Mouse (Mus musculus): ENCODE data around the gene Tut4. TPM values are rescaled to one million over a fixed set of nuclear protein-coding genes. Genes with fewer than 3 reads are reported as not detected.
A peak's percentile ranks its signal among the peaks of the same experiment; 100 is the strongest.

Tut4 gene
- polyA plus RNA-seq, 1 experiment from 2014 or later = 34.7 TPM

DNA sequence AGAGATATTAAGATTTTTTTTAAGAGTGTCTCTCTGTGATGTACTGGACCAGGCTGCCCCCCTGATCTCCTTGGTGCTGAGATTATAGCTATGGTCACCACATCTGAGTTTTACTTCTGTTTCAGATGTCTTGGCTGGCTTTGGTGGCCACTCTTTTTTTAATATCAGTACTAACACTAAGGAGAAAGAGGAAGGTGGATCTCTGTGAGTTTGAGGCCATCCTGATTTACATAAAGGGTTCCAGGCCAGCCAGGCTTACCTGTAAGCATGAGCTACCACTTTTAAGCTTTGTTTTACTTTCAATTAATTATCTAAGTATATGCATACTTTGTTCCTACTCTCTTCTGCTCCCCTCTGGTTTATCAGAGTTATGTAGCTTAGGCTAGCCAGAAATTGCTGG, 23.6 kb downstream of the Tut4 start:
- no peak overlapping the region for H3K4me3 ChIP-seq (ENCODE audit: low read length)
- no peak overlapping the region for H3K9ac ChIP-seq (ENCODE audit: low read depth, low read length)
- H3K27me3 ChIP-seq (replicated peaks; ENCODE audit: control insufficient read depth, insufficient read depth, low read length) = no peaks in the 10 kb centered on the region
- peaks cover 6% of the 10 kb centered on the region; the same call in 1 of the 2 replicates for H3K36me3 ChIP-seq (ENCODE audit: control insufficient read depth, insufficient read depth, low read length)
- H3K4me2 ChIP-seq (ENCODE audit: low read depth, low read length) = no peak overlapping the region
- no peak overlapping the region for H3K27ac ChIP-seq (ENCODE audit: low read length)
- ATAC-seq = no peak
- H3K4me1 ChIP-seq (ENCODE audit: control insufficient read depth, insufficient read depth, low read length) = no peaks in the 10 kb centered on the region
- no peaks in the 10 kb centered on the region for H3K9me3 ChIP-seq (ENCODE audit: control insufficient read depth, low read length)

DNA sequence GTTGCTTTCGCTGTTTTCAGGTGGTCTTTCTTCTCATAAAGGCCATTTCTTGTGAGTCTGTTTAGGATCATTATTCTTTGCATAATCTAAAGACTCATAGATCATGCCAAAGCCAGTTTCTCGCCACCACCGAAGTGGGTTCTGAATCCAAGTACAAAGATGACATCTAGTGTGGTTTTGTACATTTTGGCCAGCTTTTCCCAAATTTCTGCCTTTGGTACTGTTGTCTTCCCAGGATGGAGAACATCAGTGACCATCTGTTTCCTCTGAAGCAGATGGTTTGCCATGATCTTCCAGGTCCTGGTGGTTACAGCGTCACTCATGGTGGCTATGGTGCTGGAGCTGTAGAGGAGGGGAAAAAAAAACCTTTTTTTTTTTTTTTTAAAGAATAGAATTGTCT, 25.0 kb downstream of the Tut4 start:
- Histone ChIP-seq H3K4me3 (ENCODE audit: low read length) (no peak overlapping the region), H3K4me2 (ENCODE audit: low read depth, low read length) (no peak overlapping the region), H3K9ac (ENCODE audit: low read depth, low read length) (no peak overlapping the region), H3K4me1 (ENCODE audit: control insufficient read depth, insufficient read depth, low read length) (no peaks in the 10 kb centered on the region), H3K27me3 (replicated peaks; ENCODE audit: control insufficient read depth, insufficient read depth, low read length) (no peaks in the 10 kb centered on the region), H3K36me3 (ENCODE audit: control insufficient read depth, insufficient read depth, low read length) (peaks cover 6% of the 10 kb centered on the region; the same call in 1 of the 2 replicates), H3K27ac (ENCODE audit: low read length) (no peak overlapping the region), H3K9me3 (ENCODE audit: control insufficient read depth, low read length) (no peaks in the 10 kb centered on the region)
- ATAC-seq = no peak
- WGBS = 91% methylated on average over 4 of the region's 4 CpGs

DNA sequence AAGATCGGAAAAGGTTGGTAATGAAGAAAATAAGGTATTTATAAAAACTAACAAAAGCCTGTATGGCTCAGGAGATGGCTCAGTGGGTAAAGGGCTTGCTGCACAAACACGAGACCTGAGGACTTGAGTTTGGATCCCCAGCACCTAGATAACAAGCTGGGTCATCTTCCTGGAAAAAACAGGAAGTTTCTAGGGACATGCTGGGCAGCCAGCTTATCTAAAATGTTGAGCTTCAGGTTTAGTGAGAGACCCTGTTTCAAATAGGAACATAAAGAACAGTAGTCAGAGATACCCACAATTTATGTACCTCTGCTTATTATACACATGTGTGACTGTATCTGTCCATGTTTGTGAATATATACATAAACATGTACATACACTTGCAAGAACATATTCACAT, 43.8 kb downstream of the Tut4 start:
- Histone ChIP-seq H3K4me1 (ENCODE audit: control insufficient read depth, insufficient read depth, low read length) (no peaks in the 10 kb centered on the region), H3K27me3 (replicated peaks; ENCODE audit: control insufficient read depth, insufficient read depth, low read length) (no peaks in the 10 kb centered on the region), H3K4me2 (ENCODE audit: low read depth, low read length) (no peak overlapping the region), H3K9me3 (ENCODE audit: control insufficient read depth, low read length) (no peaks in the 10 kb centered on the region), H3K9ac (ENCODE audit: low read depth, low read length) (no peak overlapping the region), H3K36me3 (ENCODE audit: control insufficient read depth, insufficient read depth, low read length) (peaks cover 6% of the 10 kb centered on the region; the same call in 1 of the 2 replicates), H3K27ac (ENCODE audit: low read length) (no peak overlapping the region), H3K4me3 (ENCODE audit: low read length) (no peak overlapping the region)
- 92% methylated on average over 2 of the region's 2 CpGs for WGBS
- ATAC-seq = no peak

DNA sequence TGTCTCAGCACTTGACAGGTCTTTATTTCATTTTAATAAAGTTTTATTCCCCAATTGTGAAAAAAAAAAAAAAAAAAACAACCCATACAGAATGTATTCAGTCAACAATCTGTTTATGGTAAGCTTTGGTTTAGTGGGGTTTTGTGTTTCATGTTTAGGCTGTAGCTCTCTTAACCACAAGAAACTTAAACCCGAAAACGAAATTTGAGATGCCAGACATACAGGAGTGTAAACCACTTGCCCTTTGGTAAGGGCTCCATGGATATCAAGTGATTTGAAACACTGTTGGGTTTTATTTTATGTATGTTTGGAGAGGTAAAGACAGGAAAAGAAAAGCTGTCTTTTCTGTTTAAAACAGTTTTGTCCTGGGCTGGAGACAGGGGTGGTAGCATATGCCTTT, 80.5 kb downstream of the Tut4 start:
- WGBS = 95% methylated on average over 2 of the region's 2 CpGs
- no peaks in the 10 kb centered on the region for H3K4me1 ChIP-seq (ENCODE audit: control insufficient read depth, insufficient read depth, low read length)
- H3K9ac ChIP-seq (ENCODE audit: low read depth, low read length) = no peak overlapping the region
- no peak overlapping the region for H3K4me2 ChIP-seq (ENCODE audit: low read depth, low read length)
- no peaks in the 10 kb centered on the region for H3K9me3 ChIP-seq (ENCODE audit: control insufficient read depth, low read length)
- H3K4me3 ChIP-seq (ENCODE audit: low read length) = no peak overlapping the region
- no peaks in the 10 kb centered on the region for H3K36me3 ChIP-seq (ENCODE audit: control insufficient read depth, insufficient read depth, low read length)
- no peaks in the 10 kb centered on the region for H3K27me3 ChIP-seq (replicated peaks; ENCODE audit: control insufficient read depth, insufficient read depth, low read length)
- H3K27ac ChIP-seq (ENCODE audit: low read length) = no peak overlapping the region
- ATAC-seq = no peak

DNA sequence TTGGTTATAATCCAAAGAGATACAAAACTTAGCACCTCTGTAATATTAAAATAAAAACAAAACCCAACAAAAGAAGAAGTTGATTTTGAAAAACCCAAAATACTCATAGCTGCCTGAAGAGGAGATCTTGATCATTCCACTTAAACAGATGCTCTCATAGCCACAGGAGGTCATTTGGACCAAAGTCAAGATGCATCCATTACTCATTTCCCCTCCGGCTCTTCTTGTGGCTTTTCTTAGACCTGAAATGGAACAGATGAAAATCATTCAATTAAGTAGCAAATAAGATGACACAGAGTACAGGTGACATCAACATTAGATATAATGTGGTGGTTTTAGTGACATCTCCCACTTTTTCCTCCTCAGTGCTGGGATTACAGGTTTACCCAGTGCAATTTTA, 105.8 kb downstream of the Tut4 start:
- ATAC-seq = no peak
- 69% methylated on average over 1 of the region's 1 CpGs for WGBS
- no peak overlapping the region for H3K9ac ChIP-seq (ENCODE audit: low read depth, low read length)
- no peaks in the 10 kb centered on the region for H3K9me3 ChIP-seq (ENCODE audit: control insufficient read depth, low read length)
- no peak overlapping the region for H3K27ac ChIP-seq (ENCODE audit: low read length)
- H3K36me3 ChIP-seq (ENCODE audit: control insufficient read depth, insufficient read depth, low read length) = peaks cover 13% of the 10 kb centered on the region
- H3K4me1 ChIP-seq (ENCODE audit: control insufficient read depth, insufficient read depth, low read length) = no peaks in the 10 kb centered on the region
- no peak overlapping the region for H3K4me2 ChIP-seq (ENCODE audit: low read depth, low read length)
- no peak overlapping the region for H3K4me3 ChIP-seq (ENCODE audit: low read length)
- H3K27me3 ChIP-seq (replicated peaks; ENCODE audit: control insufficient read depth, insufficient read depth, low read length) = no peaks in the 10 kb centered on the region

DNA sequence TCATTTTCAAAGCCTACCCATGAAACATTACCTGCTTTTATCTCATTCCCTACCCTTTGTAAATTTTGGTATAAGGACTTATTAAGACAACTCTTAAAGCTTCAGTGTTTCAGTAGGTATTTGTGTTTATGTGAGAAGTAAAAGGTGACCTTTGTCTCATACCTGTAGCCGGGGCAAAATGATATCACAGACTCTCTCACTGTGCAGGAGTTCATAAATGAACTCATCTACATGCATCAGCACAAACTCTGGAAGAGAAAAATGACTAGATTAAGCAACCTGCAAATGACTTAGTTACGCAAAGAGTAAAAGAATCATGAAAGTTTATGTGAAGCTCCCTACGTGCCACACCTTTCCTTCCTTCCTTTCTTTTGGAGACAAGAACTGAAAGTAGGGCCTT, 113.4 kb downstream of the Tut4 start:
- 91% methylated on average over 3 of the region's 3 CpGs for WGBS
- no peak for ATAC-seq
- Histone ChIP-seq H3K4me2 (ENCODE audit: low read depth, low read length) (no peak overlapping the region), H3K36me3 (ENCODE audit: control insufficient read depth, insufficient read depth, low read length) (peaks cover 12% of the 10 kb centered on the region), H3K27ac (ENCODE audit: low read length) (no peak overlapping the region), H3K4me3 (ENCODE audit: low read length) (no peak overlapping the region), H3K27me3 (replicated peaks; ENCODE audit: control insufficient read depth, insufficient read depth, low read length) (no peaks in the 10 kb centered on the region), H3K4me1 (ENCODE audit: control insufficient read depth, insufficient read depth, low read length) (peaks cover under 1% of the 10 kb centered on the region; the same call in 1 of the 2 replicates), H3K9ac (ENCODE audit: low read depth, low read length) (no peak overlapping the region), H3K9me3 (ENCODE audit: control insufficient read depth, low read length) (no peaks in the 10 kb centered on the region)

DNA sequence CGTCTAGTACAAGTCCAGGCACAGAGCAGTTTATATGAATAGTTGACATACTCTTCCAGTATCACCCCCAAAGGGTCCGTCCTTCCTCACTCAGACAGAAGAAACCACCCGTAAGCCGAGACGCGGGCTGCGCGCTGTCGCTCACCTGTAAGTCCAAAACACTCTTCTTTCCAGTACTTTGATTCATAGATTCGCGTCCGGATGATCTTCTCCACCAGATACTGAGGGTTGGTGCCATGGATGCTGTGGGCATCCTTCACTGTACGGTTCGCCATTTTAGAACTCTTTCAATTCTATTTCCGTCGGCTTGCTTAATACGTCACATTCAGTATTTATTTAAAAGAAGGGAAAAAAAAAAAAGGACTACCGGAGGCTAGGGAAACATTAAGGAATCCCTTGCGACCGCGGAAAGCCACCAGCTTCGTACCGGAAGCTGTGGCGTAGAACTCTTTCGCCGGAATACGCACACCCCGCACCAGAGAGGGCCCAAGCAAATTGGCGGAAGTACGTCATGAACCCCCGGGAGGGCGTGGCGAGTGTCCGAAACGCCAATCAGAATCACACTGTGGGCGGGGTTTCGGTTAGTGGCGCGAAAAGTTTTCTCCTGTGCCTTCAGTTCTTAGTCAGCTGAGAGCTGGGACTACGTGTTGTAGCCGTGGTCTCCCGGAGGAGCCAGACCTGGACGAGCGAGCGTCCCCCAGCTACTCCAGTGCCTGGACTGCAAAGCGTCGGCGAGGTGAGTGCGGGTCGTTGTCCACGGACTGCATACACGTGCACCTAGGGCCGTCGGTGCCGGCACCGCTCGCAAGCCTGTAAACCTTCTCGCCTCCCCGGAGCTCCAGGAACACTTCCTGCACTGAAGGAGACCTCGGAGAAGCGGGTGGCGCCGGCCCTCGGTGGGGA, 119.9 kb downstream of the Tut4 start, which contains the start of the genes Prpf38a and Orc1:
Prpf38a (minus strand) TSS at position 497 of the 903 bp plus-strand sequence.
Orc1 (plus strand) TSS at position 584 of the 903 bp plus-strand sequence.
- peaks cover 5% of the 10 kb centered on the region for H3K4me1 ChIP-seq (ENCODE audit: control insufficient read depth, insufficient read depth, low read length)
- peak within 1 kb of the TSS; percentile 77 for H3K27ac ChIP-seq (ENCODE audit: low read length)
- peak within 1 kb of the TSS; percentile 70 for H3K9ac ChIP-seq (ENCODE audit: low read depth, low read length)
- H3K27me3 ChIP-seq (replicated peaks; ENCODE audit: control insufficient read depth, insufficient read depth, low read length) = no peaks in the 10 kb centered on the region
- peak within 1 kb of the TSS; percentile 84 for H3K4me2 ChIP-seq (ENCODE audit: low read depth, low read length)
- peak within 1 kb of the TSS; percentile 70 for H3K4me3 ChIP-seq (ENCODE audit: low read length)
- peaks cover 5% of the 10 kb centered on the region for H3K36me3 ChIP-seq (ENCODE audit: control insufficient read depth, insufficient read depth, low read length)
- H3K9me3 ChIP-seq (ENCODE audit: control insufficient read depth, low read length) = no peaks in the 10 kb centered on the region
- WGBS = under 1% methylated on average over 64 of the region's 64 CpGs
- peak; percentile 99 for ATAC-seq

DNA sequence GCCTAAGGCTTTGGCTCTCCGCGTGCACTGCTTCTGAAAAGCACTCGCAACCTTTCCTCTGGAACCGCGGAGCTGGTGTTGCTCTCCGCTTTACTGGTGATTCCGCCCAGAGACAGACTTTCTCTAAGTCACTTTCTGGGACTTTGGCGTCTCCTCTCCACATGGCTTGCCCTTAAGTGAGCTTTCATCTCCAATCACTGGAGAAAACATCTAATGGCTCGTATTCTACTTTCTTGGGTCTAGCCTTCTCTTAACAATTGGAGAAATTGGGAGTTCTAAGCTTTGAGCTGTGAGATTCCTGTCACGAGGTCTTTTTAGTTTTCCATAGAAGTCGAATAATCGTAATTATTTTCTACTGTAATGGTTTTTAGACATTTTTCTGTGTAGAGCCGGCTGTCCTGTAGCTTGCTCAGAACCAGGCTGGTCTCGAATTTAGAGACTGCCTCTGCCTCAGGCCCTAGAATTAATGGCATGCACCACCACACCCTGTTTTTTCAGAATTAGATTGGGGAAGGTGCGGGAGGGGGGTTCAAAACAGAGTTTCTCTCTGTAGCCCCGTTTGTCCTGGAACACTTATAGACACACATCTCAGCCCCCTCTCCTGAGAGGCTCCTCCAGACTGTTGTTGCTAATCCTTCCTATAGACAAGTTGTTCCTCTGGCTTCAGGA, 120.7 kb downstream of the Tut4 start:
- peaks cover 5% of the 10 kb centered on the region for H3K4me1 ChIP-seq (ENCODE audit: control insufficient read depth, insufficient read depth, low read length)
- peak overlapping the region; percentile 70 for H3K4me3 ChIP-seq (ENCODE audit: low read length)
- no peak for ATAC-seq
- H3K4me2 ChIP-seq (ENCODE audit: low read depth, low read length) = peak overlapping the region; percentile 84
- H3K9me3 ChIP-seq (ENCODE audit: control insufficient read depth, low read length) = no peaks in the 10 kb centered on the region
- H3K27me3 ChIP-seq (replicated peaks; ENCODE audit: control insufficient read depth, insufficient read depth, low read length) = no peaks in the 10 kb centered on the region
- peak overlapping the region; percentile 70 for H3K9ac ChIP-seq (ENCODE audit: low read depth, low read length)
- peak overlapping the region; percentile 75 for H3K27ac ChIP-seq (ENCODE audit: low read length)
- WGBS = 2% methylated on average over 16 of the region's 16 CpGs
- peaks cover 4% of the 10 kb centered on the region for H3K36me3 ChIP-seq (ENCODE audit: control insufficient read depth, insufficient read depth, low read length)

DNA sequence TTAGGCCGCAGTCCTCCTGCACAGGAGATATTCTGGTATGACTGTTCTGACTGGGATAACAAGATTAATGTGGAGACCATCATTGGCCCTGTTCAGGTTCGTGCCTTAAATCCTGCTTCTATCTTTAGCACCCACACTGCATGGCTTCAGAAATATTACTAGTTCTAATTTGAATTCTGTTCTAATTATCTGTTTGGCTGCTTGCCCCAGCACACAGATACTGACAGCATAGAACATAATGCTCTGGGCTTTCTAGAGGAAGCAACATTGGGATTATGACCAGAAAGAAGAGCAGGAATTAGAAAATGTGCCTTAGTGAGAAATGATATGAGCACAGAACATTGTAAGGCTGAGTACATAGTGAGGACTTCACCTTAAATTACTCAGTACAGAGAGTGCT, 134.2 kb downstream of the Tut4 start:
- Histone ChIP-seq H3K27me3 (replicated peaks; ENCODE audit: control insufficient read depth, insufficient read depth, low read length) (no peaks in the 10 kb centered on the region), H3K9me3 (ENCODE audit: control insufficient read depth, low read length) (no peaks in the 10 kb centered on the region), H3K36me3 (ENCODE audit: control insufficient read depth, insufficient read depth, low read length) (no peaks in the 10 kb centered on the region), H3K4me1 (ENCODE audit: control insufficient read depth, insufficient read depth, low read length) (no peaks in the 10 kb centered on the region; the same call in 1 of the 2 replicates), H3K9ac (ENCODE audit: low read depth, low read length) (no peak overlapping the region), H3K4me3 (ENCODE audit: low read length) (no peak overlapping the region), H3K4me2 (ENCODE audit: low read depth, low read length) (no peak overlapping the region), H3K27ac (ENCODE audit: low read length) (no peak overlapping the region)
- ATAC-seq = no peak
- 89% methylated on average over 2 of the region's 2 CpGs for WGBS

All from intestine, embryonic 16.5 days (tissue).